Mouse (Mus musculus) left cerebral cortex, adult 9 months (tissue): ENCODE measurements around the gene 1700014D04Rik.
"Not testable (repeated sequence)": the region's sequence is repeated elsewhere in the genome, so short reads cannot be mapped to it uniquely, and the experiment has no call there.

ENCODE experiments used
- DNase-seq, 2 experiments: peaks; one replicate each; pipeline ENCODE4 v3.0.0; 2022; ENCODE audit warnings: low spot score in 2 of 2

1700014D04Rik gene

GRCm38 (mm10) chr13:59746711-59747110 lies at the start of gene 1700014D04Rik:
Gene 1700014D04Rik (minus strand): TSS chr13:59746752.
- peak in 1 of 2 experiments; percentile 74 for DNase-seq

- DNase-seq, result no peak
Measured at GRCm38 (mm10) chr13:59795807-59796465, 49.4 kb upstream of the 1700014D04Rik start.

DNA sequence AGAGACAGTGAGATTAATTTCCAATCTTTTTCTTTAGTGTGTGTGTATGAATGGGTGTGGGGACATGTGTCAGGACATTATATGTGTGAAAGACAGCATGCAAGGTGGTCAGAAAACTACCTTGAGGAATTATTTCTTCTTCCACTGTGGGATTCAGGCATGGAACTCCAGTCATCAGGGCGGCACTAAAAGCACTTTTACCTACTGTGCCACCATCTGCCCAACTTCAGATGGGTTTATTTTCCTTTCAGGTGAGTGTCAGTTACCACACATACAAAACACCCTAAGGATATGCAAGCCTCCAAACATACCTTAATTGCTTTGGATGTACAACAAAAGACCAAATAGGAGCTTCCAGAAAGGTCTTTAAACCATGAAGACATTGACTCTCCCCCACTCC lies 48.2 kb upstream of the 1700014D04Rik start:
- DNase-seq, result no peak

DNA sequence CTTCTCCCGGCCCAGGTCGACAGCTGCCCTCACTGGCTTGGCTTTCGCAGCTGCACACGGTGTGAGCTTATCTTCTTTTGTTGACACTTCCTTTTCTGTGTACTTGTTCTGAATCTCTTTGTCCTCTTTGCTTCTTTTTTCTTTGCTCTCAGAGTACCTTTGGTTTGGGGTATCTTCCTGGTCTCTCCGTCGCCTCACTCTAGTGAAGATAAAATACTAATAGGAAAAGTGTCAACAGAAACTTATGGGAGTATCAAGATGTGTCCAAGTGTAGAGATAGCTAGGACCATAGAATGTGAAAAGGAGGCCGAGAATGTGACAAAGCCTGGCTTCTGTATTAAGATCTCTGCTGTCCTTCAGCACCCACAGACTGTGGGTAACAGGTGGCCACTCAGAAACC lies 35.6 kb upstream of the 1700014D04Rik start, which contains the start of gene Gm49354:
Gm49354 (minus strand) TSS at position 101 of the 400 bp plus-strand sequence.
- DNase-seq, result no peak

DNA sequence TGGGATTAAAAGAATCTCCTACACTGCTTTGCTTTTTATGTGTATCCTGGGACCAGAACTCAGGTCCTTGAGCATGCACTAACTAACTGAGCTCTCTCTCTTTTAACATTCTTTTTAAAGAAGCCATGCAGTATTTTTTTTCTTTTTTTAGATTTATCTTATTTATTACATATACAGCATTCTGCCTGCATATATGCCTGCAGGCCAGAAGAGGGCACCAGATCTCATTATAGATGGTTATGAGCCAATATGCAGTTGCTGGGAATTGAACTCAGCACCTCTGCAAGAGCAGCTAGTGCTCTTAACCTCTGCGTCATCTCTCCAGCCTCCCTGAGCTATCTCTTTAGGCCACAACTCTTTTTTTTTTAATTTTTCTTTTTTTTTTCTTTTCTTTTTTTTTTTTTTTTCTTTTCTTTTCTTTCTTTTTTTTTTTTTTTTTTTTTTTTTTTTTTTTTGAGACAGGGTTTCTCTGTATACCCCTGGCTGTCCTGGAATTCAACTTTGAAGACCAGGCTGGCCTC lies 33.3 kb upstream of the 1700014D04Rik start:
- DNase-seq, result not testable (repeated sequence)

GRCm38 (mm10) chr13:59779213-59779612 lies 32.7 kb upstream of the 1700014D04Rik start:
- no peak for DNase-seq

GRCm38 (mm10) chr13:59775168-59775567 lies 28.6 kb upstream of the 1700014D04Rik start:
- no peak for DNase-seq

DNA sequence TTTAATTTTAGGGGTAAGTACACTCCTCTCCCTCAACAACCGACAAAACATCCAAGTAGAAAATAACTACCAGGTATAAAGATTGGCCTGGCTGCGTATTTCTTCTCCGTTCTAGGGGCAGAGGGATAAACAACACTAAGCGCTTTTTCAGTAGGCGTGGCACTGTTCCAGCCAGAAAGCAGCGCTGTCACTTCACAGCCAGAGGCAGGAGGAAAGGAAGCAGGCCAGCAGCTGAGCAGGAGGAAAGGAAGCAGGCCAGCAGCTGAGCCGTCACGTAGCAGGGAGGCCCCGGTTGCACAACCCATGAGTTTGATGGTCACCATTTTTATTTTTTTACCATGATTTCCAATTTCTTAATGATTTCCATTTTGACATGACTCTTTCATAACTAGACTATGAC lies 24.7 kb upstream of the 1700014D04Rik start:
- DNase-seq, result peak; percentile 38 to 63

- DNase-seq, result no peak
Measured at GRCm38 (mm10) chr13:59770847-59771246, 24.3 kb upstream of the 1700014D04Rik start.

DNA sequence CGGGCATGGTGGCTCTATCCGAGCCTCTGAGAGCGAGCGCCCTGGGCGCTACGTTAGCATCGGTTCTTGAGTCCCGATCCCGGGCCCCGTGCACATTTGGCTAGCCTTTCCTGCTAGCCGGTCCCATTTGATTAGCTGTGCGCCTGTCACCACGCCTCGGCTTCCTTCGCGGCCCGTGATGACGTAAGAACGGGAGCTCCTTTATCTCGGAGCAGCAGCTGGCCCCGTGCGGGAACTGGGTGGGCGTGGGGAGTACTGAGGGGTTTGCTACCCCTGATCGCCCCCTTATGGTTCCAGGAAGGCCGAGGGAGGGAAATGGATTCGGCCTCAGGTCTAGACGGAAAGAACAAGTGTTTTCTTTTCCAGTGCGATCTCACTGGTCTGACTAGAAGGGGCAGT lies 23.6 kb upstream of the 1700014D04Rik start:
- peak; percentile 72 to 83 for DNase-seq

- peak; percentile 96 to 100 for DNase-seq
Measured at GRCm38 (mm10) chr13:59769296-59770163, 23.0 kb upstream of the 1700014D04Rik start, which contains the start of gene Isca1. Gene Isca1 (minus strand): TSS chr13:59769810.

GRCm38 (mm10) chr13:59768531-59768930 lies 22.0 kb upstream of the 1700014D04Rik start:
- peak in 1 of 2 experiments; percentile 22 for DNase-seq

DNA sequence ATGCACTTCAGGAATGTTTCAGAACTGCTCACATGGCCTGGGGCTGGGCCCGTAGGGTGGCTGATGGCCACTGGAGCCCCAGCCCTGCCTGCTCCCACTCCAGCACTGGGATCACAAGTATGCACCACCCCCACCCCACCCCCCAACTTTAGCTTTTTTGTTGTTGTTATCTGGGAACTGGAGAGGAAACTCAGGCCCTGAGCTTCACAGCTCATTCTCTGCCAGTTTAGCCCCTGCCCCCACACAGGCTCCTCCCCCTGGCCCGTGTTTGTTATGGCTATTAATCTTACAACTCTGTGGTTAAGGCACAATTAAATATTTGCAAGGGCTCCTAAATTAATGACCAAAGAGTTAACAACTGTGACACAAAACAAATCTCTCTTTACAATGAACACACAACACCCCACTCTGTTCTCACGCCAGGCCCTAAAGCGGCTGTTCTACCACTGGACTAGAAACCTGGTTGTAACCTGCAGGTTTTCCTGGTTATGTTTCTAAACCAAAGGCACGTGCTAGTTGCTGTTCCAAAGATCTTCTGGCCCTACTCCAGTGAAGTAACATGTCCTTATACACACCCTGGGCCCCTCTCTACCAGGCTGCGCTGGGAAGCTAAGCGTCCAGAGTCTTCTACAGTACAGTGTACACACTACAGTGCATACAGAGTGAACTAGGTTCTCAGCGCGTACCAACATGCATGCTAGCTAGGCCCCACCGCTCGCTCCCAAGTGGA lies 20.4 kb upstream of the 1700014D04Rik start:
- no peak for DNase-seq

DNA sequence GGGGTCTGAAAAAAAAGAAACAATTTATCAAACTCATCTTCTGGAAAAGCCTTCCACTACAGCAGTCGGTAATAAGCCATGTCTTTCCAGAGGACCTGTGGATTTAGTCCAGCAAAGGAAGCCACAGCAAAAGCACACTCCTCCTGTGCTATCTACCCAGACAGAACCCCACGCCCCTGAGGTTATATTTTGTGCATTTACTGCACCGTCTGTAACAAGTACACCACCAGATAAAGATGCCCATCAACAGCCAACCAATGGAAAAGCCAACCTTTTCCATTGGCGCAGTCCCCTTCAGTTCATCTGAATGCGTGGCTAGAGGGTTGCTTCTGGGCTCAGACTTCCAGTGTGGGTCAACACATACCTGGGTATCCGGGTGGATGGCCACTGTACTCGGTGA lies 16.2 kb upstream of the 1700014D04Rik start:
- no peak for DNase-seq

DNA sequence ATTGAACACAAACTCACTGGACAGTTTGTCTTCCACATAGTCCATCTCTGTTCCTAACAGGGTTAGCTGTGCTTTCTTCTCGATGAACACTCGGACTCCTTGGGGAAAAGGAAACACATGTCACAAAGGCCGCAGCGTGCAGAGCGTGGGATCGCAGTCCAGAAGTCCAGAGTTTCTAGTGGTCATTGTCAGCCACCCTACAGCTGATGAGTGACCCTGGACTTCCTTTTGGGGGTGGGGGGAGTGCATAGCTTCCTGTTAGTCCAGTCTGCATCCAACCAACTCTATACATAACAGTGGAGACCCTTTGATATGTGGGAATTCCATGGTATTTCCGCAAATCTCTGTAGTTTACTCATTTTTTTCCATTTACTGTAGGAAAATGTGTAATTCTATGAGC lies 10.4 kb upstream of the 1700014D04Rik start:
- DNase-seq, result no peak

- no peak for DNase-seq
Measured at GRCm38 (mm10) chr13:59750310-59750709, 3.8 kb upstream of the 1700014D04Rik start.

DNA sequence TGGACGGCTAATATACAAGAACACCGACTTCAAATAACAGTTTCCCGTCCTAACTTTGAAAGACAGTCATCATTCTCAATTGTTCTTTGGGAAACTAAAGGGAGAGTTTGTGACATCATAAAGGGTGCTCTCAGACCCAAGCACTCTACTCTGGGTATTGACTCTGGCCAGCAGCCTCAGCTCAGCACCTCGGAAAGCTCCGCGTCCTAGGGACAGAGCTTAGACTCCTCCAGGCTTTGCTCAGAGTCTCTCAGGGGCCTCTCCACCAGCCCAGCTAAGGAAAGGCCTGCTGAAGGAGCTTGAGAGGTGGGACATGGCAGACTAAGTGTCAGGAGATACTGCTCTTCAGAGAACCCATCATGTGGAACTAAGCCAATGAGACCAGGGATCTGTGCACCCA lies 388 bp downstream of the 1700014D04Rik start:
- no peak for DNase-seq

- no peak for DNase-seq
Measured at GRCm38 (mm10) chr13:59745462-59745861, 1.1 kb downstream of the 1700014D04Rik start.

GRCm38 (mm10) chr13:59741697-59742096 lies 4.9 kb downstream of the 1700014D04Rik start:
- DNase-seq, result no peak

- no peak for DNase-seq
Measured at GRCm38 (mm10) chr13:59741096-59741495, 5.5 kb downstream of the 1700014D04Rik start.

DNA sequence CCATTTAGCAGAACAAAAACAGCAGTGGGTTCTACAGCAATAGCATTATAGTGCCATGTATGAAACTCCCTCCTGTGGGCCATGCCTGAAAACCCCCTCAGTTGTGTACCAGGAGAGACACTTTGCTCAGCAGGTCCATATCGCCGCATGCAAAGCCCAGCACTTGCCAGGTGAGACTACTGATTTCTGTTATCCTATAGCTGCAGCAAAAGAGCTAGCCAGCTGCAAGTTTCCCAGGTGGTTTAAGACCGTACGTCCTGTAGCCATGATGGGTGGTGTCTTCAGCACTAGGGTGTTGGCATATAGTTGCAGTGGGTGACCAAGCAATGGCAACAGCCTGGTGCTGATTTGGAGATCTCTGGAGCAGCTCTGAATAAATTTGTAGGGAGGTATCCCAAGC lies 7.2 kb downstream of the 1700014D04Rik start:
- DNase-seq, result no peak

GRCm38 (mm10) chr13:59738455-59738854 lies 8.1 kb downstream of the 1700014D04Rik start:
- DNase-seq, result no peak
